Mouse (Mus musculus): Measurements from ENCODE around the gene Lrpprc.

Lrpprc gene

GRCm38 (mm10) chr17:84771882-84772281 is 18.7 kb downstream of the Lrpprc start:
- DNase-seq (ENCODE audit: inconsistent ontology term), result no peak

DNA sequence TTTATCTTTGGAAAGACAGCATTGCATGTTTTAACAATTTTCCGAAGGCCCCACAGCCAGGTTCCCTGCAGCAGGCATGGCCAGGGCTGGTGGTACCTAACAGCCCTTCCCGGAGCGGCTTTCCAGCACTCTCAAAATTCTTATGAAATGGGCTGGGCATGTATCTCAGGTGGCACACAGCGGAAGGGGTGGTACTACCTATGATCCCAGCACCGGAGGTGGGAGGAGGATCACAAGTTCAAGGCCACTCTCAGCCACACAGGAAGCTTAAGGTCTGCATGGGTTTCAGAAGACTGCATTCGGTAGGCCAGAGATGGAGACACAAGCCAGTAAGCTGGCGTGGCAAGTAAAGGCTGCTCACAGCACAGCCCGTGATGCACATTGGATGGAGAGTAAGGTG is 31.6 kb downstream of the Lrpprc start:
- DNase-seq (ENCODE audit: inconsistent ontology term), result no peak

DNA sequence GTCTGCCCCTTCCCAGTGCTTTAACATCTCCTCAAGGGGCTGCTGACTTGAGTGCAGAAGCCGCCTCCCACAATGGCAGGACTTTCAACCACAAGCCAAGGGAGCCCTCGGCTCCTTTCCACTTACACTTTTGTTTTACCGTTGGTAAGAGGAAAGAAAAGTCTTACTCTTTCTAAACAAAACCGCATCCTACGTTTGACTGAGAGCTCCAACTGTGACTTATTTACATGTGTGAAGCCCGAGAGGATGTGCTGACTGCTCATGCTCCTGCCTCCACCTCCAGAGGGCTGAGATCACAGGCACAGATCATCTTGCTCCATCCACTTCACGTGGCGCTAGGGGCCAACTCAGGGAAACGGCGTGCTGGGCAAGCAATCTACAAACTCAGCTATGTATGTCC is 32.2 kb downstream of the Lrpprc start:
- DNase-seq (ENCODE audit: inconsistent ontology term), result no peak

GRCm38 (mm10) chr17:84756090-84756489 is 34.5 kb downstream of the Lrpprc start:
- DNase-seq (ENCODE audit: inconsistent ontology term), result no peak

- peak; percentile 64 for DNase-seq (ENCODE audit: inconsistent ontology term)
These were observed 37.1 kb downstream of the Lrpprc start for GRCm38 (mm10) chr17:84753489-84753888.

DNA sequence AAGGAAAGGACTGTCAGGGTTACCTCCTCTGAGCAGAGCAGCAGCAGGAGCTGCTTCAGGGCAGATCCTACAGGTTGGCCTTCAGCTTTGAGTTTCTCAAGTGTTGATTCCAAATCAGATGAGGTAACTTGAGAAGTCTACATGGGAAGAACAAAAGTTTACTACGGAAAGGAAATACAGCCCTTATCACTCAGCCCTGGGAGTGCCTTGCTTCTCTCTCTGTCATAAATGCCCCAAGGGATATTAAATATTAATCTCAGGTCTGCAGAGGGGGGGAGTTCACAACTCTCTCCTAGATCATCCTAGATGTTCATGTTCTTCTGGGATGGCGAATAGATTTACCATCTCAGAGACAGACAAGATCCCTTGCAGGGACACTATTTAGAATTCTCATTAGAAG is 38.3 kb downstream of the Lrpprc start:
- no peak for DNase-seq (ENCODE audit: inconsistent ontology term)

DNA sequence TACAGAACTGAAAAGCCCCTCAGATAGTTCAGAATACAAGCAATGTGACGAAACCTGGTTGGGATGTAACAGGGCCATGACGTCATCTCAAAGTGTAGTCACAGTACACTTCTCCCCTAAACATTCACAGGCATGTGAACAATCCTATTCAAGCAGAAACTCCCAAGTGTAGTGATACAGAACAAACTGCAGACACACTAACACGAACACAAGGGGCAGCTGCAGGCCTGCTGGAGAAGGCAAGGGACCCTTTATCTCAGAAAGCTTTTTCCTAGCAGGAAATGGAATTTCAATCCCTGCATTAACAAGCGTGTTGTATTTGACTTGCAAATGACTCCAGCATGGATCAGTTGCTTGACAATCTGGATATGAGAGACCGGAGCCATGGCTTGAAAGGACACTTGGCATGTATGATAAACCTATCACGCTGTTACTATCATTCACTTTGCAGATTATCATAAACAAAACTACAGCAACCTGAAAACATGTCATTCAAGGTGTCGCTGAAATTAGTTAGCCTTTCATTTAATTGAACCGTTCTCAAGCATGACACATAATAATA is 38.9 kb downstream of the Lrpprc start:
- no peak for DNase-seq (ENCODE audit: inconsistent ontology term)

DNA sequence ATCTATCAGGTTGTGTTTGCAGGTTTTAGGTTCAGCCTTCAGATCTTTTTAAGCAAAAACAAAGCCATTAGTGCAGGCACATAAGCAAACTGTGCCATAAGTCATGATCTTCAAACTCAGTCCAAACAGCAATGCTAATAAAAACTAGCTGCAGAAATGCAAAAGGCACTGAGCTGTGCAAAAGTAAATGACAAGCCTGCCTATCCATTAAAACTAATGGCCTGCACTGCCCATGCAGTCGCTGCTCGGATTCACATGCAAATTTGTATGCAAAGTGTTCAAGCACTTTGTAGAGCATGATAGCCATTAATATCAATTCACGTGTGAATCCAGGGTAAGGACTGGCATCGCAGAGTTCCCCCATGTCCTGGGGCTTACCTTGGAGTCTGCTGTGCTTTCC is 40.5 kb downstream of the Lrpprc start:
- DNase-seq (ENCODE audit: inconsistent ontology term), result no peak

DNA sequence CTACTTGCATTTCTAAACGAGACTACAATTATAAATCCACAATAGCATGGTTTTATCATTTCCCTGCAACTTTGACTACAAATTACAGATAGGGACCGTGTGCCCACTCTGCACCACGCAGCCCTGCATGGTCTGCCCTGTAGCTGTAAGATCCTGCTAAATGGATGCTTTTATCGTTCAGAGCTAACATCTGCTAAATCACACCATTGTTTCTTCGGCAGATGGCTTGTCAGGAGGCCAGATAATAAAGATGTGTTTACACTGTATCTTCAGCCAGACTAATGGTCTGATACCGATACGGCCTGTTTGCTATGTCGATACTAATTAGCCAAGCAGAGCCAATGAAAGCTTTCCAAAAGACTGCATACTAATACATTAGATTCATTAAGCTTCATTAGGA is 41.3 kb downstream of the Lrpprc start:
- no peak for DNase-seq (ENCODE audit: inconsistent ontology term)

- no peak for DNase-seq (ENCODE audit: inconsistent ontology term)
These were observed 42.4 kb downstream of the Lrpprc start for GRCm38 (mm10) chr17:84748152-84748682.

- DNase-seq (ENCODE audit: inconsistent ontology term), result peak; percentile 27
These were observed 43.4 kb downstream of the Lrpprc start for GRCm38 (mm10) chr17:84747212-84747611.

GRCm38 (mm10) chr17:84745001-84745400 is 45.6 kb downstream of the Lrpprc start:
- DNase-seq (ENCODE audit: inconsistent ontology term), result no peak

DNA sequence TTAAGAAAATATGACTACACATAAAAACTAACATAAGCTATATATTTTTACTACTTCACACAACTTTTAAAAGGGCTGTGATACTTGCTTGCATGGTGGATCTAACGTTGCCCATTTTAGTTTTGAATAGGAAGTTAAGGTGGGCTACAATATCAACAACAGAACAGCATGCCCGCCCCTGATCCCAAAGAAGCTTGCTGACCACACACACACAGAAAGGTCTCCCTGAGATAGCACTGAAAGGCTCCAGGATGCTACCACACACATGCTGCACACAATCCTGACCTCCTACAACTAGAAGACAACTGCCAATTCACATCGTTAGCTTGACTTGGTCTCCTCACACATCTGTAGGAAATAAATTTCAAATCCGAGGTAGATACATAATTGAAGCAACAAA is 46.3 kb downstream of the Lrpprc start:
- DNase-seq (ENCODE audit: inconsistent ontology term), result no peak

DNA sequence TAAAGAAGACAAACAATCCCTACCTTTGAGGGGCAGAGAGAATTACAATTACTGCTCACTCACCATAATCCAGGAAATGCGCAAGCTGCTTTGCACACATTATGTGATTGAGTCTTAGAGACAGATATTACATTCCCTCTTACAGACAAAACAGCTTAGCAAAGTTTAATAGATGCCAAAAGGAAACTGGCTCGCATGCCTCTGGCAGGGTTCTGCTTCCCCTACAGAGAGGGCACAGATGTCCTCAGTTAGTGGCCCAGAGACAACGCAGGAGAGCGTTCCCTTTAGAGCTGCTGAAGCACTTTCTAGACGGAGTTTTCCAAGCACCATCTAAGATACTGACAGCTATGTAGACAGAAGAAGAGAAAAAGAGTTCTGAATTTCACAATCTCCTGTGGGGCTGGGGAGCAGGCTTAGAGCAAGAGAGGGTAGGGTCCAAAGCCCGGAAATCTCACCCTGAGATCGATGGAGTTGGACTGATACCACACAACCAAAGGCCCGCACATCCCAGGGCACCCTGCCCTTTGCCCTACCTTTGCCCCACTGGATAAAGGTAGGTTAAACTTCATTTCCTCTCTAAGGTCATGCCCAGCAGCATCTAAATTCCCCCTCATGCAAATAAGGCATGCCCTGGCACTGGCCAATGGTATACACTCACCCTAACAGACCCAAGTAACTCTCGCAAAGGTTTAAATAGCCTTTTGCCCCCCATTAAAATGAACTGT is 52.4 kb downstream of the Lrpprc start:
- no peak for DNase-seq (ENCODE audit: inconsistent ontology term)

DNA sequence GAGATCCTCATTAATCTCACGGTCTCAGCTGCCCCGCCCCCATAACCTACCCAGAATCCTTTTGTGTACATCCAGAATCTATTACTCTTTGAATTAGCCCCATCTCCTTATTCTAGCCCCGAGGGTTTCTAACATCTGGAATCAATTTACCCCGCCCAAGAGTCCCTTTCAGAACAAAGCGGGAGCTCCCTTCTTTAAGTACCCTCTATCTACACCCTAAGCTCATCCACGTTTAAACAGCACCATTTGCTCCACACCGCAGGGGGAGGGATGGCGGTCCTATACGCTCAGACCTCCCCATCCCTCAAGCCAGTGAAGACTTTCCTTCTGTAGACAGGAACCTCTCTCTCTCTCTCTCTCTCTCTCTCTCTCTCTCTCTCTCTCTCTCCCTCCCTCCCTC is 53.9 kb downstream of the Lrpprc start:
- DNase-seq (ENCODE audit: inconsistent ontology term), result no peak

DNA sequence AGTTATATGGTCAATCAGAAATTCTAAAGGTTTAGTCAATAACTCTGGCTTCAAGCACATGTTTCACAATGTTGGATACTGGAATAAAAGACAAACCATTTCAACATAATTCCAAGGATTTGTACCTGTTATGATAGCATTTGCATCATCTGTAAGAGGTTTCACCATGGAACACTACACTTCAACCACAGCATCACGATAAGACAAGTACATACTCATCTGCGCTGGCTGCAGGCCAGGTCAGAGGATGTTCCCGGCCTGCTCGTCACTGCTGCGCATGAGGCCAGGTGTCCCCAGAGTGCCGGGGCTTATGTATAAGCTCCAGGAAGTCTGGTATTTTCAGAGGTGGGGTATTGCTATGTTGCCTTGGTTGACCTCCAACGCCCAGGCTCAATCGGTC is 58.0 kb downstream of the Lrpprc start:
- DNase-seq (ENCODE audit: inconsistent ontology term), result no peak

- DNase-seq (ENCODE audit: inconsistent ontology term), result no peak
These were observed 59.2 kb downstream of the Lrpprc start for GRCm38 (mm10) chr17:84731361-84731760.

DNA sequence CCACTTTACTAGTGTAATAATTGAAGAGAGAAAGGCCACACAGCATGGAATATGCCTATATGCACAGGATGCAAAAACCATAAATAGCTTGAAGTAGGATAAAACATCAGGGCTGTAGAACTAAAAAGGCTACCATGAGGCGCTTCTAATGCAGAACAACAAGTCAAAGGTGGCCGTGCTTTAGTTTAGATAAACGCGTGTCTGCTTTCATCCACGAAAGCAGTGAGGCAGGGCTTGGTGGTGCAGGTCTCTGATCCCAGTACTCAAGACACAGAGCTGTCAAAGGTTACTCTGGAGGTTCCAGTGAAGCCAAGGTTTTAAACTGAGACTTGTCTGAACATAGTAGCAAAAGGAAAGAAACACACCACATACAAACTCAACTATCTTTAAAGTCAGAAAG is 61.4 kb downstream of the Lrpprc start:
- no peak for DNase-seq (ENCODE audit: inconsistent ontology term)

DNA sequence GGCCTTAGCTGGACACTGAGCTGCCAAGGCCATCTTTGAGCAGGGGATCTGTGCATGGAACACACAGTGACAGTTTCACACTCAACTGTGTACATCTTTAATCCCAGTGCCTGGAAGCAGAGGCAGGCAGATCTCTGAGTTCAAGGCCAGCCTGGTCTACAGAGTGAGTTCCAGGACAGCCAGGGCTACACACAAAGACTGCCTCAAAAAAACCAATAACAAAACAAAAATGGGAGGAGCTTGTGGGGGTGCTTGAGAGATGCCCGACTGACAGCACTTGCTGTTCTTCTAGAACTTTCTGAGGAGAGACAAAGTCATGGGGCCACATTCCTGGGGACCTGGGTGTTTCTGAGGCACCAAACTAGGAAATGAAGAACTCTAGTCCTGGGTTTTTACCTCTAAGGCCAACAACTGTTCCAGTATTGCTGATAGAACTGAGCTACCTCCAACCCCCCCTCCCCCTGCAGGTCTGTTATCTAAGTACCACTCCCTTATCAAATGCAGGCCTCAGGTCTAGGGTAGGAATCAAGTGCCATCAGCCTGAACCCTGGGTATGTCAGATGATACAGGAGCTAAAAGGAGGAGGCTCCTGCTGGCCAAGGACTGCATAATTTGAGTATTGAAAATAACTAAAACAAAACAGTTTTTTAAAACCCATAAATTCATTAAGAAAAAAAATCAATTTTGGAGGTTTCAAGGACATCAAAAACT is 62.2 kb downstream of the Lrpprc start:
- DNase-seq (ENCODE audit: inconsistent ontology term), result no peak

- no peak for DNase-seq (ENCODE audit: inconsistent ontology term)
These were observed 65.4 kb downstream of the Lrpprc start for GRCm38 (mm10) chr17:84725163-84725562.

DNA sequence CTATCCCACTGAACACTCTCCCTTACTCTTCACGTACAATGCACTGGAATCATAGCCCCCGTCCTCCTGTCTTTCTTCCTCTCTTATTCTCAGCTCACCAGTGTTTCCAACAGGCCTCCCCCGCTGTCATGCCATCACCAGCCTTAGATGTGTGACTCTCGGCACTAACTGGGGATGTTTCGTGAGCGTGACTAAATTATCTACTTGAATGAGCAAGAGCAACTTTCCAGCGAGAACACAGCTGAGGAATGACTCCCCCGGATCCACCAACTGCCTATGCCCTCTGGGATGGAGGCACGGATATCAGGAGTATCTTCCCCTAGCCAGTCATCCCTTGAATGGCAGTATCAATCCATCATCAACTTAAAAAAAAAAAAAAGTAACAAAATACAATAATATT is 66.6 kb downstream of the Lrpprc start:
- no peak for DNase-seq (ENCODE audit: inconsistent ontology term)

- DNase-seq (ENCODE audit: inconsistent ontology term), result no peak
These were observed 71.5 kb downstream of the Lrpprc start for GRCm38 (mm10) chr17:84719105-84719504.

DNA sequence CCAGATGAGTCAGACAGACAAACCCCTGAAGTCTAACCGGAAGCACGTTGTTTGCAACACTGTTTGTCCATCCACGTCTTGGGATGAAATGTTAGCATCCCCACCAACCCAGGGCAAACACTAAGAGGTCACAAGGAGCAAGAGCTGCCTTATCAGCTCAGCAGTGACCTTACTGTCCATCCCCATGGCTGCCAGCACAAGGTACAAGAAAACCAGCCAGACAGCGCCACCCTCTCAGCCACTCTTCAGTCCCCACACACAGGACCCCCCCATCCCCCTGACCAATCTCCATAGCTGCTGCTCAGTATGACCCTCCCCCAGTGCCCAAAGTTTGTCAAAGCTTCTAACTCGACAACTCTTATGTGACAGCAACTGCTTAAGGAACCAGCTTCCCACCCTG is 73.2 kb downstream of the Lrpprc start:
- DNase-seq (ENCODE audit: inconsistent ontology term), result no peak
